Mouse (Mus musculus) C2C12 (cell line): ENCODE measurements around the gene Lsg1.

Source experiments
- CTCF ChIP-seq: IDR thresholded peaks from one replicate; pipeline ENCODE4 v1.5.1; 2011; ENCODE audit not compliant: control insufficient read depth, insufficient read depth, insufficient read length
- FOSL1 ChIP-seq: IDR thresholded peaks from one replicate; pipeline ENCODE4 v1.8.0; 2011; ENCODE audit warnings: mild to moderate bottlenecking, low read length; ENCODE audit not compliant: poor library complexity, insufficient read depth, severe bottlenecking

DNA sequence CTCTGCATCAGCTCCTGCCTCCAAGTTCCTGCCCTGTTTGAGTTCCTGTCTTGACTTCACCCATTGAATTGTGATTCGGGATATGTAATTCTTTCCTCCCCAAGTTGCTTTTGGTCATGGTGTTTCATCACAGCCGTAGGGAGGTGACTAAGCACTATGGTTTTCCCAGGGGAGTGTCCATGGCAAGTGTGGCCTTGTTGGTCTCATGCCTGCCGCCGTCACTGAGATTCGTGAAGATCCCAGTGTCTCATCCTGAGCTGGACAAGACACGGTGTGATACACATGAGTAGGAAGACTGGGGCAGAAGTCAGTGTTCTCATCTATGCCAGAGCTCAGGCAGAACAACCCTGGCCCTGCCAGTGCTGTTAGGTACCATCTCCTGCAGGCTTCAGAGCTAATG is 62.9 kb downstream of the Lsg1 start:
- TF ChIP-seq CTCF = no peak
- TF ChIP-seq FOSL1 = no peak
